Mouse (Mus musculus): ENCODE results near the gene Padi3.

Gene Padi3

GRCm38 (mm10) chr4:140810458-140811260 is at the start of gene Padi3:
Padi3 (minus strand) TSS chr4:140810648.
- DNase-seq (ENCODE audit: inconsistent ontology term) = no peak

GRCm38 (mm10) chr4:140859291-140859690 is 48.8 kb upstream of the Padi3 start:
- no peak for DNase-seq (ENCODE audit: inconsistent ontology term)

- DNase-seq (ENCODE audit: inconsistent ontology term) = no peak
Measured at GRCm38 (mm10) chr4:140857813-140858212, 47.4 kb upstream of the Padi3 start.

- DNase-seq (ENCODE audit: inconsistent ontology term) = no peak
Measured at GRCm38 (mm10) chr4:140857041-140857440, 46.6 kb upstream of the Padi3 start.

GRCm38 (mm10) chr4:140855151-140855550 is 44.7 kb upstream of the Padi3 start:
- DNase-seq (ENCODE audit: inconsistent ontology term) = no peak

GRCm38 (mm10) chr4:140854455-140854864 is 44.0 kb upstream of the Padi3 start:
- no peak for DNase-seq (ENCODE audit: inconsistent ontology term)

- DNase-seq (ENCODE audit: inconsistent ontology term) = no peak
Measured at GRCm38 (mm10) chr4:140853626-140854025, 43.2 kb upstream of the Padi3 start.

GRCm38 (mm10) chr4:140849310-140849709 is 38.9 kb upstream of the Padi3 start:
- DNase-seq (ENCODE audit: inconsistent ontology term) = peak; percentile 96

GRCm38 (mm10) chr4:140845666-140846065 is 35.2 kb upstream of the Padi3 start, which contains the start of gene Padi1:
Padi1 (minus strand) TSS chr4:140845778.
- DNase-seq (ENCODE audit: inconsistent ontology term) = no peak

- DNase-seq (ENCODE audit: inconsistent ontology term) = no peak
Measured at GRCm38 (mm10) chr4:140844991-140845390, 34.5 kb upstream of the Padi3 start.

GRCm38 (mm10) chr4:140843670-140844280 is 33.3 kb upstream of the Padi3 start:
- no peak for DNase-seq (ENCODE audit: inconsistent ontology term)

GRCm38 (mm10) chr4:140842909-140843308 is 32.5 kb upstream of the Padi3 start:
- no peak for DNase-seq (ENCODE audit: inconsistent ontology term)

GRCm38 (mm10) chr4:140837879-140838278 is 27.4 kb upstream of the Padi3 start:
- DNase-seq (ENCODE audit: inconsistent ontology term) = no peak

GRCm38 (mm10) chr4:140836208-140836866 is 25.9 kb upstream of the Padi3 start:
- DNase-seq (ENCODE audit: inconsistent ontology term) = peak; percentile 44

- peak; percentile 61 for DNase-seq (ENCODE audit: inconsistent ontology term)
Measured at GRCm38 (mm10) chr4:140835682-140836081, 25.2 kb upstream of the Padi3 start.

- DNase-seq (ENCODE audit: inconsistent ontology term) = no peak
Measured at GRCm38 (mm10) chr4:140834327-140834934, 24.0 kb upstream of the Padi3 start.

- no peak for DNase-seq (ENCODE audit: inconsistent ontology term)
Measured at GRCm38 (mm10) chr4:140832821-140833220, 22.4 kb upstream of the Padi3 start.

- DNase-seq (ENCODE audit: inconsistent ontology term) = no peak
Measured at GRCm38 (mm10) chr4:140831808-140832207, 21.4 kb upstream of the Padi3 start.

- DNase-seq (ENCODE audit: inconsistent ontology term) = no peak
Measured at GRCm38 (mm10) chr4:140827237-140827636, 16.8 kb upstream of the Padi3 start.

GRCm38 (mm10) chr4:140825942-140826341 is 15.5 kb upstream of the Padi3 start:
- DNase-seq (ENCODE audit: inconsistent ontology term) = no peak

- peak; percentile 25 for DNase-seq (ENCODE audit: inconsistent ontology term)
Measured at GRCm38 (mm10) chr4:140821988-140822387, 11.5 kb upstream of the Padi3 start.

GRCm38 (mm10) chr4:140817413-140817812 is 7.0 kb upstream of the Padi3 start:
- no peak for DNase-seq (ENCODE audit: inconsistent ontology term)

All from Muller cell, postnatal 12 days (primary cell).